Comparison of ENCODE assay signal across 23 mouse cellular contexts in the genomic region with DNA sequence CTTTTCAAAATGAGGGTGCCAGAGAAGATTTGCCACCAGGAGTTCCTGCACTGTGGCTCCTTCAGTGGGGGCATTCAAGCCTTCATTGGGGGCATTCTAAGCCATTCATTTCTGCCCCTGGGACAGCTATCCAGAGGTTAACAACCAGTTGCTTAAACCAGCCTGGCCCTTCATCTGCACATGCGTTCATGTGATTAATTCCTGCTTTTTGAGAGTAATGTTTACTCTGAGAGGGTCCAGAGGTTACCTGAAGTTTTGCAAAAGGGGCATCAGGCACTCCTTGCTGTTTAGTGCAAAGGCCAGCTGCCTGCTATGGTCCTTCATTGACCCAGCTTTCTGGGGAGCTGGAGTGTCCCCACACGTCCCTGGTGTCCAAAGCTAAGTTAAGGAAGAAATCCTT. TPM values are rescaled to one million over a fixed set of nuclear protein-coding genes. Genes with fewer than 3 reads are reported as not detected.
A peak's percentile ranks its signal among the peaks of the same experiment; 100 is the strongest.
DNase-seq lines count a peak whose midpoint lies in the region; ATAC-seq and TF ChIP-seq lines count a peak whose summit lies in the region.
"Had no signal": no experiment of that assay in that cellular context is flagged by ENCODE, and none has a peak within 500 bp of the region (broad histone marks: within the 10 kb centered on the region; RNA-seq: fewer than 3 reads in every experiment).

No protein-coding gene starts in this region.

- H3K27ac ChIP-seq in forebrain, embryonic 13.5 days, result no peak overlapping the region
- no peak overlapping the region for H3K27ac ChIP-seq in forebrain, embryonic 11.5 days (ENCODE audit: low read depth, low read length)
- peak overlapping the region; percentile 6; the same call in 1 of the 2 replicates for H3K27ac ChIP-seq in liver, embryonic 13.5 days
- H3K27ac ChIP-seq: heart, embryonic 13.5 days; hindbrain, embryonic 12.5 days; midbrain, embryonic 15.5 days; neural tube, embryonic 12.5 days had no signal

- H3K27me3 ChIP-seq in forebrain, embryonic 13.5 days, result peaks cover 25% of the 10 kb centered on the region
- peaks cover 6% of the 10 kb centered on the region; the same call in 1 of the 2 replicates for H3K27me3 ChIP-seq in forebrain, embryonic 11.5 days (ENCODE audit: control insufficient read depth, insufficient read depth, low read length)
- peaks cover 21% of the 10 kb centered on the region for H3K27me3 ChIP-seq in E14TG2a.4 (ENCODE audit: insufficient read depth, low read length)
- H3K27me3 ChIP-seq in liver, embryonic 13.5 days, result peaks cover 81% of the 10 kb centered on the region
- H3K27me3 ChIP-seq: Patski had no signal

- DNase-seq in forebrain, embryonic 11.5 days (ENCODE audit: low spot score), result no peak
- peak; percentile 20 for DNase-seq in kidney, postnatal 14 days
- no peak for DNase-seq in kidney, postnatal 4 days
- DNase-seq in liver, embryonic 13.5 days, result no peak
- no peak for DNase-seq in heart, postnatal 36 days
- DNase-seq: gastrocnemius, postnatal 25 days had no signal

- H3K9me3 ChIP-seq in forebrain, embryonic 13.5 days (replicated peaks), result no peaks in the 10 kb centered on the region
- no peaks in the 10 kb centered on the region for H3K9me3 ChIP-seq in forebrain, embryonic 11.5 days (ENCODE audit: control insufficient read depth, low read length)
- no peaks in the 10 kb centered on the region for H3K9me3 ChIP-seq in E14TG2a.4 (ENCODE audit: low read length)
- no peaks in the 10 kb centered on the region for H3K9me3 ChIP-seq in liver, embryonic 13.5 days (replicated peaks)
- H3K9me3 ChIP-seq: G1E; heart, embryonic 13.5 days; hindbrain, embryonic 12.5 days; midbrain, embryonic 15.5 days; neural tube, embryonic 12.5 days had no signal

- TF ChIP-seq CTCF in E14TG2a.4 (conservative IDR thresholded peaks at IDR 0.05; ENCODE audit: low read length), result no peak

- no peak for ATAC-seq in forebrain, embryonic 13.5 days
- ATAC-seq in forebrain, embryonic 11.5 days (replicated peaks; ENCODE audit: low FRiP score), result no peak
- no peak; the same call in 1 of the 2 replicates for ATAC-seq in liver, embryonic 13.5 days (ENCODE audit: low read depth)
- no peak for ATAC-seq in CD4-positive, CD25-positive, alpha-beta regulatory T cell, adult 4 months
- ATAC-seq: inflammation-experienced regulatory T-cells, adult 6 months; midbrain, embryonic 15.5 days; Patski had no signal

- no peak overlapping the region for H3K4me2 ChIP-seq in forebrain, embryonic 13.5 days
- no peak overlapping the region for H3K4me2 ChIP-seq in forebrain, embryonic 11.5 days (ENCODE audit: low read depth, low read length, severe bottlenecking)
- no peak overlapping the region for H3K4me2 ChIP-seq in liver, embryonic 13.5 days
- H3K4me2 ChIP-seq: heart, embryonic 13.5 days; hindbrain, embryonic 12.5 days; midbrain, embryonic 15.5 days had no signal

- no peaks in the 10 kb centered on the region for H3K36me3 ChIP-seq in forebrain, embryonic 13.5 days (ENCODE audit: poor library complexity, severe bottlenecking)
- no peaks in the 10 kb centered on the region for H3K36me3 ChIP-seq in forebrain, embryonic 11.5 days (ENCODE audit: control insufficient read depth, insufficient read depth, low read length)
- H3K36me3 ChIP-seq in E14TG2a.4 (ENCODE audit: insufficient read depth, low read length), result no peaks in the 10 kb centered on the region
- H3K36me3 ChIP-seq in liver, embryonic 13.5 days, result no peaks in the 10 kb centered on the region
- H3K36me3 ChIP-seq: G1E; heart, embryonic 13.5 days; hindbrain, embryonic 12.5 days; midbrain, embryonic 15.5 days; neural tube, embryonic 12.5 days had no signal

- peaks cover 57% of the 10 kb centered on the region for H3K4me1 ChIP-seq in forebrain, embryonic 13.5 days
- H3K4me1 ChIP-seq in forebrain, embryonic 11.5 days (replicated peaks; ENCODE audit: control insufficient read depth, insufficient read depth, low read length), result peaks cover 9% of the 10 kb centered on the region
- H3K4me1 ChIP-seq in E14TG2a.4 (replicated peaks; ENCODE audit: low read depth, low read length), result peaks cover 77% of the 10 kb centered on the region
- H3K4me1 ChIP-seq in liver, embryonic 13.5 days (replicated peaks), result peaks cover 15% of the 10 kb centered on the region

- no peak overlapping the region for H3K4me3 ChIP-seq in forebrain, embryonic 13.5 days
- H3K4me3 ChIP-seq in forebrain, embryonic 11.5 days (ENCODE audit: low read depth, low read length), result no peak overlapping the region
- H3K4me3 ChIP-seq in E14TG2a.4 (replicated peaks; ENCODE audit: low read length), result peak overlapping the region; percentile 51
- no peak overlapping the region for H3K4me3 ChIP-seq in liver, embryonic 13.5 days (replicated peaks)
- H3K4me3 ChIP-seq: heart, adult 2 months; heart, embryonic 13.5 days; hindbrain, embryonic 12.5 days; midbrain, embryonic 15.5 days; neural tube, embryonic 12.5 days had no signal

- 61% methylated on average over 2 of the region's 2 CpGs for WGBS in forebrain, embryonic 13.5 days
- 63% methylated on average over 2 of the region's 2 CpGs for WGBS in forebrain, embryonic 11.5 days
- 27% methylated on average over 2 of the region's 2 CpGs for WGBS in liver, embryonic 13.5 days (ENCODE audit: insufficient replicate concordance)

- intact Hi-C loops in heart, postnatal 36 days (cut with DNase I), result no loop called here

- H3K9ac ChIP-seq in forebrain, embryonic 13.5 days, result peak overlapping the region; percentile 22; the same call in 1 of the 2 replicates
- no peak overlapping the region for H3K9ac ChIP-seq in forebrain, embryonic 11.5 days (ENCODE audit: low read length)
- H3K9ac ChIP-seq in liver, embryonic 13.5 days, result no peak overlapping the region
- H3K9ac ChIP-seq: neural tube, embryonic 12.5 days had no signal

RNA-seq across cellular contexts. Expression of gene Neurod2, which starts 32.5 kb away (rescaled TPM):
- polyA plus RNA-seq in forebrain, embryonic 13.5 days (2015; fragmentation: Nextera tagmentation; extraction: Ambion mirVana), result 45.4 and 72.1 TPM in 2 replicates
- polyA plus RNA-seq in forebrain, embryonic 11.5 days (2014; fragmentation: Nextera tagmentation; extraction: Ambion mirVana), result 3.8 and 5.8 TPM in 2 replicates
- polyA plus RNA-seq in liver, embryonic 13.5 days (2015; fragmentation: Nextera tagmentation; extraction: Ambion mirVana), result not detected in 2 replicates
- not detected for polyA plus RNA-seq in CD4-positive, CD25-positive, alpha-beta regulatory T cell, adult 4 months (2017; shearing (Covaris generic))
- not detected for total RNA-seq in heart, postnatal 36 days (2021)
- total RNA-seq: adrenal gland, adult 18-20 months; adrenal gland, postnatal 36 days; gastrocnemius, postnatal 25 days; heart, adult 2 months; heart, postnatal 14 days; megakaryocyte-erythroid progenitor cell, adult 5-6 weeks had no signal
- polyA plus RNA-seq: G1E; heart, adult 2 months; heart, embryonic 13.5 days; inflammation-experienced regulatory T-cells, adult 6 months; lung, embryonic 16.5 days; Patski; spleen, adult 2 months had no signal

RNA-seq across cellular contexts. Expression of gene Ppp1r1b, which starts 51.3 kb away (rescaled TPM):
- polyA plus RNA-seq in forebrain, embryonic 13.5 days (2015; fragmentation: Nextera tagmentation; extraction: Ambion mirVana), result 14.6 and 20.0 TPM in 2 replicates
- 0.29 and 0.41 TPM in 2 replicates for polyA plus RNA-seq in forebrain, embryonic 11.5 days (2014; fragmentation: Nextera tagmentation; extraction: Ambion mirVana)
- 0.13 and 0.19 TPM in 2 replicates for polyA plus RNA-seq in liver, embryonic 13.5 days (2015; fragmentation: Nextera tagmentation; extraction: Ambion mirVana)
- polyA plus RNA-seq in CD4-positive, CD25-positive, alpha-beta regulatory T cell, adult 4 months (2017; shearing (Covaris generic)), result not detected
- 1 to 10 TPM; 4.6 to 7.0 TPM for total RNA-seq in heart, postnatal 36 days (2021)
- total RNA-seq: adrenal gland, postnatal 36 days; G1E; megakaryocyte-erythroid progenitor cell, adult 5-6 weeks had no signal
- polyA plus RNA-seq: G1E; inflammation-experienced regulatory T-cells, adult 6 months had no signal

Comparison
In these comparisons a context has a peak if more than half of its experiments do, and no peak if none do; other contexts are left out.
1. RNA of gene Ppp1r1b, which starts 51.3 kb away (polyA plus RNA-seq): 14.6 to 20.0 TPM in forebrain, embryonic 13.5 days; 0.29 to 0.41 TPM in forebrain, embryonic 11.5 days, 0.13 to 0.19 TPM in liver, embryonic 13.5 days and not detected in CD4-positive, CD25-positive, alpha-beta regulatory T cell, adult 4 months; every median in the first group is over 10 times any median in the second.